Mouse (Mus musculus): Measurements from ENCODE around the gene Megf8.

GRCm38 (mm10) chr7:25383385-25383784 lies 66.4 kb downstream of the Megf8 start:
- no peak for TF ChIP-seq CTCF (IDR thresholded peaks at IDR 0.05)
- TF ChIP-seq POLR2A (IDR thresholded peaks at IDR 0.05; ENCODE audit: insufficient read depth, low read depth, low read length): no peak

Measured in heart, adult 2 months (tissue).